Mouse (Mus musculus) layer of hippocampus, postnatal 10 days (tissue): ENCODE measurements around the gene Psmc3ip. TPM values are rescaled to one million over a fixed set of nuclear protein-coding genes. Genes with fewer than 3 reads are reported as not detected.
A peak's percentile ranks its signal among the peaks of the same experiment; 100 is the strongest.
"Not testable (repeated sequence)": the region's sequence is repeated elsewhere in the genome, so short reads cannot be mapped to it uniquely, and the experiment has no call there.

Experiments
- DNase-seq, 2 experiments: peaks; one replicate each; pipeline ENCODE4 v3.0.0; 2021; ENCODE audit warnings: low spot score in 2 of 2
- long read RNA-seq: library from polyadenylated mRNA; stranded (forward); transcript quantifications from one replicate; pipeline ENCODE4 v2.0.0, GENCODE M21; 2023
- total RNA-seq, 2 experiments: library from RNA; stranded (reverse); gene quantifications; 2 replicates each; pipeline ENCODE4 v1.2.3; 2021

Psmc3ip gene
- 1 to 10 TPM; 5.8 to 7.0 TPM for total RNA-seq
- long read RNA-seq, partial matches to known transcripts = 0 of 10 reads
- long read RNA-seq, other reads (novel, unspliced or antisense) = 2 of 10 reads

DNA sequence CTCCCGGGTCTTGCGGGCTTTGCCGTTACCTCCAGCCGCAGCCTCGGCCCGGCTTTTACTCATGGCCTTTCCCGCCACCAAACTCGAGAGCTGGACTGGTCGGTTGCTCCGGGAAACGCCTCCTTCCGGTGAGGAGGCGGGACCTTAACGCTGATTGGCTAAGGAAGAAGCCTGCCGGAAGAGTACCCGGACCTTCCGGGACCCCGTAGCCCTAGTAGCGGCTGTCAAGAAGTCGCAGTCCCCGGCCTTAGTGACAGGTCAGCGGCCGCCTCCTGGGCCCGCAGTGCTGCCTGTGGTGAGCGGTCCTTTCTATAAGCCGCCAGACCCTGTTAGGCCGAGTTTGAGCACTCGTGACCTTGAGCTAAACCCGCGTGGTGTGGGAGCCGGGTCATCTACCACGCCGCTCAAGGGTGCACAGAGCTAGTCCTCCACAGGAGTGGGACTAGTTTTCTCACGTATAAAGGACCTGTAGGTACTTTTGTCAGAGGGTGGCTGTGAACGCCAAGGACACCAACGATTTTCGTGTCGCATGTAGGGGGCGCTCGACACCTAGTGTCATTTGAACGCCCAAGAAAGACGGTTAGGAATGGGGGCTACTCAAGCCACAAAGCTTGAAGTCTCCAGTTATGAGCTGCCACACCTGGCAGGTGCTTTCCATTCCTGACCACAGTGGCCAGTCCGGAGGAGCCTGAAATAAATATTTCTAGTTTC lies at the start of gene Psmc3ip:
Psmc3ip (minus strand) TSS at position 123 of the 711 bp plus-strand sequence.
- DNase-seq = peak; percentile 92 to 94

DNA sequence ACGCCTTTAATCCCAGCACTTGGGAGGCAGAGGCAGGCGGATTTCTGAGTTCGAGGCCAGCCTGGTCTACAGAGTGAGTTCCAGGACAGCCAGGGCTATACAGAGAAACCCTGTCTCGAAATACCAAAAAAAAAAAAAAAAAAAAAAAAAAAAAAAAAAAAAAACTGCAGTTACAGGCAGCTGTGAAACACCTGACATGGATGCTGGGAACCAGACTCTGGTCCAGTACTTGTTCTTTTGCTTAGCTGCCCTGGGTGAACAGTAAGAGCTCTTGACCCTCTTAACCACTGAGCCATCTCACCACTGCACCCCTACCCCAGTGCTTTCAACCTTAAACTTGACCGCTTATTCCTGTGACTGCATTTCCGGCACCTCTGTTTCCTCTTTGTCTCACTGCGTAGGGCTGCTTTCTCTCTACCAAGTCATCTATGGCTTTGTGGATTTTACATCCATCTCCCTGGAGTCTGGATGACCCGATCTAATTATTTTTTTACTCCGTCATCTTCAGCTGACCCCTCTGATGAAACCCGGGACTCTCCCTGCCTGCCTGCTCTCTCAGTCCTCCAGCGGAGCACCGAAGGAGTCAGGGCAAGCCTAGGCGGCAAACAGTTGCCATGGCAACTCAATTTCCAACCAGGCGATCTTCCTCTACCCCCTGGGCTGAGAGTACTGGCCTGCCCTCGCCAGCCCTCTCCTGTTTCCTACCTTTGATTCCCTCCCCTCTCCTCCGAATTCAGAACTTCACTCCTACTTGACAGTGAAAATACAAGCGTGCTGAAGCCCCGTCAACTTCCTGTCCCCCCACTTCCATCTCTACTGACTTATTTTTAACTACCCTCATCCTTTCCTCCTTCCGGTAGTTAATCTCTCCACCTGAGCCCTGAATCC lies 48.3 kb upstream of the Psmc3ip start:
- peak in 1 of 2 experiments; percentile 36 for DNase-seq

DNA sequence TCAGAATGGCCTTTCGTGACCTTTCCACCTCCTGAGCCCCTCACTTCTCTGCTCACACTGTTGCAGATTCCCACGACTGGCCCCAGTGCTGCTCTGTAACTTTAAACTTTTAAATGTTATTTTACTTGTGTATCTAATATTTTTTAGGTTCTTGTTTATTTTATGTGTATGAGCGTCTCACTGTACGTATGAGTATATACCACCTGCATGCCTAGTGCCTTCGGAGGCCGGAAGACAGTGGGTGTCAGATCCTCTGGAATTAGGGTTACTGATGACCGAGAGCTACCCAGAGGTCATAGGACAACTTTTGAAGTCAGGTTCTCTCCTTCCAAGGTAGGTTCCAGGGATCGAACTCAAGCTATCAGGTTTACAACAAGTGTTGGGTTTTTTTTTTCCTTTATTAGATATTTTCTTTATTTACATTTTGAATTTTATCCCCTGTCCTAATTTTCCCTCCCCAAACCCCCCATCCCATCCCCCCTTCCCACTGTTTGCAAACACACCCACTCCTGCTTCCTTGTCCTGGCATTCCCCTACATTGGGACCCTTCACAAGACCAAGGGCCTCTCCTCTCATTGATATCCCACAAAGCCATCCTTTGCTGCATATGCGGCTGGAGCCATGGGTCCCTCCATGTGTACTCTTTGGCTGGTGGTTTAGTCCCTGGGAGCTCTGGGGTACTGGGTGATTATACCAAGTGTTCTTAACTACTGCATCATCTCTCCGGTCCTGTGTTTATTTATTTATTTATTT lies 47.2 kb upstream of the Psmc3ip start:
- no peak for DNase-seq

DNA sequence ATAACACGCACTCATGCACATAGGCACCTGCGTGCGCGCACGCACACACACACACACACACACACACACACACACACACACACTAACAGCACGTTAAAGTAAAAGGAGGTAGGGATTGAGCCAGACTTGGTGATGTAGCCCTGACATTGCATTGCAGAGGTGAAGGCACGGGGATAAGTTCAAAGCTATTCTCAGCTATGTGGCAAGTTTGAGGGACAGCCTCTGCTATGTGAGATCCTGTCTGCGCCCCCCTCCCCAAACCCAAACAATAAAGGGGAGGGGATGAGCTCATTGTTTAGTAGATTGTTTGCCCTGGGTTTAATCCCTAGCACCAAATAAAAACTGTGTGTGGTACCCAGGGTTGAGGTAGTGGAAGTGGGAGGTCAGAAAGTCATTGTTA lies 45.9 kb upstream of the Psmc3ip start:
- DNase-seq = no peak

DNA sequence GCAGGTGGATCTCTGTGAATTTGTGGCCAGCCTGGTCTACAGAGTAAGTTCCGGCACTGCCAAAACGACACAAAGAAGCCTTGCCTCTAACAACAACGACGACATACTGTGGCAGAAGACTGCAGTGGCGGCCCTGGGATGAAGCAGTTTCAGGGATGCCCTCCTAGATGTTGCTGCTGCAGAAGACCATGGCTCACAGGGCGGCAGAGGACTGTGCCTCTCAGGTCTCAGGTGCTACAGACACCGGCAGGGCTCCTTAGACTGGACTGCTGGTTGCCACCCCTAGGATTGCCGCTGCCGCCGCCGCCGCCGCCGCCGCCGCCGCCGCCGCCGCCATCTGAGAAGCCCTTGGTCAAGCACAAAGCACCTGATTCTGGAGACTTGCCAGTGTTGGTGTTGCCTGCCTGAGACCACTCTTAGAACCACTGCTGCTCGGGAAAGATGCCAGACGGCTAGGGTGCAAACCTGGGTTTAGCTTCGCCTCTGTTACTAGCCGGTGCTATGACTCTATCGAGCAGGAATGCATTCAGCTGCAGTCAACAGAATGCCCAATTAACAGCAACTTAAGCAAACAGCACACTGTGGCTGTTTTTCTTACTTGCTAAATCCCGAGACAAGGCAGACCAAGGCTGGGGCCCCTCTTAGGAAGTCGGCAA lies 45.1 kb upstream of the Psmc3ip start:
- peak in 1 of 2 experiments; percentile 29 for DNase-seq

DNA sequence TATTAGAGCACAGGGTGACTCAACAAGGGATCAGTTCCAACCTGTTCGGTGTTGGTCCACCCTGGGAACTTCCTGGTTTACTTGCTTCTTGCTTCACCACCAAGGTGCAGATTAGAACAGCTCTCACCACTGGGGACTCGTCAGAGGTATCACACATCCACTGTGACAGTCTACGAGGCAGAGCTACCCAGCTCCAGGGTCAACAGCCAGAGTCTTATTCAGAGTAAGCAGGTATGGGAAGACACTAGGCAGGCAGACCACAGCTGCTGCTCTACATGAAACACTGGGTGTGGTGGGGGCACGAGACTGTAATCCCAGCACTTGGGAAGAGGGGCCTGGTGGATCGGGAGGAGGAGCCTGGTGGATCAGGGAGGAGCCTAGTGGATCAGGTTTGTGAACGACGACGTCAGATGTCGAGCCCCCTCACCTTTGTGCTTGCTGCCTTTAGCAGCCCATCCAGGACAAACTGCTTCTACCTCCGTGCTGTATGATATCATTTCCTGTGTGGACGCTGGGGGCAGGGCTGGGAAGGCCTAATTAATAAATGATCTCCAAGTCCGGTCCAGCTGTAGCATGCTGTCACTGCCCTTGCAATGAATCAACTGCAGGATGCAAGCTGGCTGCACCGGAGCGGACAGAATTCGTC lies 43.4 kb upstream of the Psmc3ip start:
- DNase-seq = peak in 1 of 2 experiments; percentile 19

DNA sequence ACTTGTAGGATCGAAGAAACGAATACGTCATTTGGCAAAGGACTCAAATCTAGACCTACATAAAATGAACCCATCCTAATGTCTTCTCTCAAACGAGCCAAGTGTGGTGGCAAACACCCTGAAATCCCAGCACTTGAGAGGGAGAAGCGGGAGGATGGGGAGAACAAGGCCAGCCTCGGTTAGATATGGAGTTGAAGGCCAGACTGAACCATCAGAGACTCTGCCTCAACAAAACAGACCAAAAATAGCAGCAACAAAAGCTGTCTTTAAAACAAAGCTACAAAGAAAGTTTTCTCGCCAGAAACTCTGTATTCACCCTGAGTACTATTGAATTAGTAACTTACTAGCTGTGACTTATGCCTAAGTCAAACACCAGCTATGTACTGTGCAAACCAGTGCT lies 41.8 kb upstream of the Psmc3ip start:
- no peak for DNase-seq

DNA sequence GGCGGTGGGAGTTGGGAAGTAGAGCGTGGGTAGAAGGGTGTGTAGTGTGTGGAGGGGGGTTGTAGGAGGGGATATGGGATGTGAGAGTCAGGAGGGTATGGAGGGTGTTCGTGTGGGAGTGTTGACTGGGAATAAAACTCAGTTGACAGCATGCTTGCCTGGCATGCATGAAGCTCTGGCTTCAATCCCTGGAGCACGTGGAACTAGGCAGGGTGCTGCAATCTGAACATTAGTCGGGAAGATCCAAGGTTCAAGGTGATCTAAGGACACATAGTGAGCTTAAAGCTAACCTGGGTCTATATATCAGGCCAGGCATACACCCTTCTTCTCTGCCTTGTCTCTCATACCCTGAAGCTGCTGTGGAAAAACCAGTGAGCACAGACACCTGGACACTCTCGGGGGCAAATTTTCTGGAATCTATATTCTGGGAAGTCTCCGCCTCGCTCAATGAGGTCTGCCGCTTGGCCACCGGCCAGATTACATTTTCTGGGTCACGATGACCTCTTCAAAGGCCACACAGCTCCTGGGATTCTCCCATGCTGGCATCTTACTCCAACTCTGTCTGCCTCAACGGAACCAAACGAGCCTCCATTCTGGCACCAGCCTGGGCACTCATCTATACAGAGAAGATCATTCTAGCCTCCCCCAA lies 39.1 kb upstream of the Psmc3ip start:
- peak; percentile 31 to 32 for DNase-seq

DNA sequence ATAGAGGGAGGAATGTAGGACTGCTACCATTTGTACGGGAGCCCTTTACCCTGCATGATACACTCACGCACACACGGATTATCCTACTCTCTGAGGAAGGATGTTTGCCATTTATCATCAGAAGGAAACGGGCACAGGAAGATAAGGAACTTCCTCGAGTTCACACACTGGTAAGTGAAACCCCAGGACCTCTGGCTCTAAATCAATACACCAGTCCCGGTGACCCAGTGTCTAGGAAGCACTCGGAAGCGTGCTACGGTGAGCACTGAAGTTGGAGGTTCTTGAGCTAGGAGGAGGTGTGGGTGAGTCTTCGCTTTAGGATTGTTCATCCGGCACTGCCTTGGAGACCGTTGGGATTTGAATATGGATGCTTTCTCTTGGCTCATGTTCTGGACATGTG lies 37.8 kb upstream of the Psmc3ip start:
- no peak for DNase-seq

DNA sequence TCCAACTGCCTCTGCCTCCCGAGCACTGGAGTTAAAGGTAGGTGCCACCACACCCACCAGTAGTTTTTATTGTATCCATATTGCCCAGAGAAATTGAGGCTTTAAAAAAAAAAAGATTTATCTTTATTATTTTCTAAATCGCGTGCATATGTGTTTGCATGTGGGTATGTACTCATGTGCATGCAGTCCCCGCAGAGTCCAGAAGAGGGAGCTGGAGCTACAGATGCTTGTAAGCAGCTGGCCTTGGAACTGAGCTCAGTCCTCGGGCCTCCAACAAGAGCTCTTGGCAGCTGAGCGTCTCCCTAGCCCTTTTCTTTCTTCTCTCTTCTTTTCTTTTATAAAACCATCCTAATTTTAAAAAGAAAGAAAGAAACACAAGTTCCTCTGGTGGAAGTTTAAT lies 36.5 kb upstream of the Psmc3ip start:
- peak; percentile 41 to 44 for DNase-seq

DNA sequence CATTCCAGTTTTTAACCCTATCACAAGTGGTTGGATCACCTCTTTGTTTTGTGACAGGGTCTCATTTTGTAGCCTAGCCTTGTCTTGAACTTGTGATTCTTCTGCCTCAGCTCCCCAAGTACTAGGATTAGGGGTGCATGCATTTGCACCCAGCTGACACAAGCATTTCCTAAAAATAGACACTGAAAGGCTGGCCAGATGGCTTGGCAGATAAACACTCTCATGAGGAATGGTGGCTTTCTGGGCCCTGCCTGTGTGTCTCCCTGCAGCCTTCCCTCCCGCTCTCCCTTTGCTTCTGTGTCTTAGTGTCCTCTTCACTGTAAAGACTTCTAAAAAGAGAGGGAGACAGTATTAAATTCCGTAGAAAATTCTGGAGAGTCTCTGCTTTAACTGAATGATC lies 36.0 kb upstream of the Psmc3ip start:
- DNase-seq = no peak

DNA sequence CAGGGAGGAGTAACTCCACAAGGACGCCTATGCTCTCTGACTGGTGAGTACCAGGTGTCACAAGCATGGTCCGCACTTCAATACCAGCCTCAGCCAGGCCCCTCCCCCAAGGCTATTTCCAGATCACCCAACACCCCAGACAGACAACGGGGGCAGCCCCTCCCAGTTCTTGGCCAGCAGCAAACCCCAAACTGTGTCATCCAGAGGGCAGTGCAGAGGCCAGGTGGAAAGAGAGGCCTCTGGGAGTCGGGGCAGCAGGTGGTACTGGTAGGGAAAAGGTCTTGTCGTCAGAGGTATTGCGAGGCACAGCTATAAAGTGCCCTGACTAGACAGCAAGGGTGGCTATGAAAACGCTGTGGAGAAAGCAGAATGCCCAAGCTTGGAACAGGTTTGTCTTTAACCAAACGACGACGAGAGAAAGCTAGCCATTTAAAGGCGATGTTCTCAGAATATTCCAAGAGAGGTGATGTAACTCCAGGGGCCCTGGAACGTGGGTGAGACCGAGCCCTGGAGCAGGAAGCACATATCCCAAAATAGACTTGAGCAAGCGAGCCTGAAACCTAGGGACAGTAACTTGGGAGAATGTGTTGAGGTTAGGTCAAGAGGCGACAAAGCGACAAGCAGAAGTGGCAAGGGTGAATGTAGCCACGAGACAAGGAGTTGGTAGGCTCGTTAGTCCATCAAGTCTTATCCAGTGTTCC lies 35.0 kb upstream of the Psmc3ip start:
- DNase-seq = no peak

DNA sequence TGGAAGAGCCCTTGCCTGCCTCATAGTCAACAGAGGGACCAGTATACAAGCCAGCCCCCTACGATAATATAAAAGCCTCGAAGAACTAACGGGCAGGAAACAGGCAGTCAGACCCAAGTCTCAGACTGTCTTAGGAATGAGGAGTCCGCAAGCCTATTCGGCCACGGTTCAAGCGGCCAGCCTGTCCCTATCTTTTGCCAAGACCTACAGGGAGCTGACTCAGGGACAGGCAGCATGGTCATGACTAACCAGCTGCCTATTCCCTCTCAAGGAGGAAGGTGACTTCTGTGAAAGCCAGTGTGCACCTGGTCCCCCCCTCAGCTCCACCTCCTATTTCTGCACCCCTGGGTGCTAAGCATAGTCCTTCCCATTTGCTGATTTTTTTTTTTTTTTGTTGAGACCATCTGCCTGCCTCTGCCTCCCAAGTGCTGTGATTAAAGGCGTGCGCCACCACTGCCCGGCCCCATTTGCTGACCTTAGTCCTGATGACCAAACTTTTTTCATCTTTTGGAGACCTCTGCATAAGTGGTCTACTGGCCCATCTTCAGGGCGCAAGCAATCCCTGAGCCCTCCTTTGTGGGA lies 33.9 kb upstream of the Psmc3ip start:
- DNase-seq = no peak

DNA sequence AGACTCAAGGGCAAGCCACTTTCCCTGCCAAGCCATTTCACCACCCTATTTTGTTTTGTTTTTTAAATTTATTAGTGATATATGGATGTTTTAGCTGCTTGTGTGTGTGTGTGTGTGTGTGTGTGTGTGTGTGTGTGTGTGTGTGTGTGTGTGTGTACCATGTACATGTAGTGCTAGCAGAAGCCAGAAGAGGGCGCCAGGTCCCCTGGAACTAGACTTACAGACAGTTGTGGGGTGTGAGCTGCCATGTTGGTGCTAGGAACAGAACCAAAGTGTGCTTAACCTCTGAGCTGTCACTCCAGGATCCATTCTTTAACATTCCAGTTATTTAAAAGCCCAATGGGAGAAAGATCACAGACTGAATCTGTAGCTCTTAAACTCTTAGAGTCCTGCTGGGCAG lies 31.8 kb upstream of the Psmc3ip start:
- DNase-seq = peak; percentile 17 to 30

DNA sequence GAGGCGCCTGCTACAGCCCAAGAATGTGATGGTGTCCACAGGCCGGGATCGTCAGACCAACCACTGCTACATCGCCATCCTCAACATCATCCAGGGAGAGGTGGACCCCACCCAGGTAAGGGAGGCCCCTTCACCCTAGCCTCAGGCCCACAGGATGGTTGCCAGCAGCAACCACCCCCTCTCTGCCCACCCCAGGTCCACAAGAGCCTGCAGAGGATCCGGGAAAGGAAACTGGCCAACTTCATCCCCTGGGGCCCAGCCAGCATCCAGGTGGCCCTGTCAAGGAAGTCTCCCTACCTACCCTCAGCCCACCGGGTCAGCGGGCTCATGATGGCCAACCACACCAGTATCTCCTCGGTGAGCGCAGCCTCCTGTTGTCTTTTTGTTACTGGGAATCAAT lies 29.8 kb upstream of the Psmc3ip start:
- DNase-seq = not testable (repeated sequence)

DNA sequence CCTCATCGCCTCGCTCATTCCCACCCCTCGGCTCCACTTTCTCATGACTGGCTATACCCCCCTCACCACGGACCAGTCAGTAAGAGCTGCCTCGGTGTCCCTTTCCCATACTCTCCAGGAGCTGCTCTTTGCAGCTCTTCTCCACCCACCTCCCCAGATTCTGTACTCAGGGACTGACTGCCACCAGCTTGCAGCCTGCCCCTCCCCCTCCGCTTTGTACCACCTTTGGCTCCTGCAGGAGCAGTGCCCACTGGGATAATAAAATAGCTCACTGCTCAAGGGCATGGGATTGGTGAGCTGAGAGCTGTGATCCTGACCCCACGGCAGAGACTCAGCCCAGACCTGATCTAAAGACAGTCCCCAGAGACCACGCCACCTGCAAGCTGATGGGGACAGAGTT lies 29.3 kb upstream of the Psmc3ip start:
- not testable (repeated sequence) for DNase-seq

DNA sequence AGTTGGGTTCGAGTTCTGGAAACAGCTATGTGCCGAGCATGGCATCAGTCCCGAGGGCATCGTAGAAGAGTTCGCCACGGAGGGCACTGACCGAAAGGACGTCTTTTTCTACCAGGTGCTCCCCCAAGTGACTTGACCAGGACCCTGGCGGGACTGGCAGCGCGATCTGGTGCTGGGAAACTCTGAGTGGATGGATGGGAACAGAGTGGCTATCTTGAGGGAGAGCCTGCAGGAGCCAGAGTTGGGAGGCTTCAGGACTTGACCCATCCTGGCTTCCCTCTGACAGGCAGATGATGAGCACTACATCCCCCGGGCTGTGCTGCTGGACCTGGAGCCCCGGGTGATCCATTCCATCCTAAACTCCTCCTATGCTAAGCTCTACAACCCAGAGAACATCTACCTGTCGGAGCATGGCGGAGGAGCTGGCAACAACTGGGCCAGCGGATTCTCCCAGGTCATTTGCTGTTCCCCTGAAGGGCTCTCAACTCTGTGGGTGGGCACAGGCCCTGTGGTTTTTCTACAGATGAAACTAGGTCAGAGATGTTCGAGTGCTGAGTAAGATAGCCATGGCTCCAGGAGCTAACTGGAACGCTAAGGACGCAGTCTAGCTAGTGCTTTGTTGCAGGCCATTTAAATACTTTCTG lies 25.4 kb upstream of the Psmc3ip start:
- DNase-seq = no peak

DNA sequence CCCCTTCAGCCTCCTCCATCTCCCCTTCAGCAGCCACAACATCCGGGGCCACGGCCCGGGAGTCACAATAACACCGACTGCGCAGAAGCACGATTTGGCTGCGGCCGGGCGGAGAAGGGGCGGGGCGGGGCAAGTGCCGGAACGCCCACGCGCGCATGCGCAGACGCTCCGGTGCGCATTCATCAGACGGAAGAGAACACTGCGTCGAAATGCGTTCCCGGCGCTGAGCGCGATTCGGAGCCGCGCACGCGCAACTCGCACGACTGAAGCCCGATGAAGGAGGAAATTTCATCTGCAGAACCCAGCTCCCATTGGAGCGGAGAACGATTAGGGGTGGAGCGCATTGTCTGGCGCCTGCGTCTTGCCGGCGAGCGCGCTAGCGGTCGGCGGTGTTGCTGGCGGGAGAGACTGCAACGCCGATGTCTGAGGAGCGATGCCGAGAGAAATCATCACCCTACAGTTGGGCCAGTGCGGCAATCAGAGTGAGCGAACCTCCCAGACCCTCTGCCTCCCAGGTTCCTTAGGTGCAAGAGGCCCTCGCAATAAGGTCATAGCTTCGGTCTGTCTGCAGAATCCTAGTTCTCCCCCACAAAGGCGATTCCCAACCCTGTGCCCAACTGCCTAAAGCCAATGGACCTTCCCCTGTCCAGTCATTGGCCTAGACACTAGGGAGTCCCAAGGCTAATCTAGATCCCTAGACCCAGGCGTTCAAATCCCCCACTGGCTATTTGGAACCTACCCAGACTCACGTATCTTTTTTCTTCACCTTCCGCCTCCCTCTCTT lies 24.7 kb upstream of the Psmc3ip start, which contains the start of the genes Retreg3 and Tubg1:
Retreg3 (minus strand) TSS at position 133 of the 784 bp plus-strand sequence.
Tubg1 (plus strand) TSS at position 178 of the 784 bp plus-strand sequence.
- peak; percentile 99 to 100 for DNase-seq
